Mouse (Mus musculus) G1E (cell line): Measurements from ENCODE around the gene Mns1.

Experiments
- CTCF ChIP-seq: IDR thresholded peaks from 2 replicates; pipeline ENCODE4 v1.5.1; 2012; ENCODE audit warnings: low read depth, low read length, inconsistent platforms, mixed read lengths
- GATA2 ChIP-seq: IDR thresholded peaks from 2 replicates; pipeline ENCODE4 v1.6.1; 2012; ENCODE audit warnings: low read depth, low read length, inconsistent platforms, borderline replicate concordance
- TAL1 ChIP-seq: conservative IDR thresholded peaks from 2 replicates; pipeline ENCODE4 v1.6.1; 2012; ENCODE audit warnings: low read depth, low read length, inconsistent platforms, mixed read lengths

GRCm38 (mm10) chr9:72434876-72435275 is 2.9 kb upstream of the Mns1 start:
- no peak for TF ChIP-seq CTCF
- no peak for TF ChIP-seq TAL1
- TF ChIP-seq GATA2, result no peak
